Mouse (Mus musculus) embryo, embryonic 10 days (tissue): ENCODE results near the gene Scamp4.

ENCODE experiments used
- DNase-seq: peaks from one replicate; pipeline ENCODE4 v3.0.0-alpha.2; 2015; ENCODE audit warnings: low spot score

Gene Scamp4

DNA sequence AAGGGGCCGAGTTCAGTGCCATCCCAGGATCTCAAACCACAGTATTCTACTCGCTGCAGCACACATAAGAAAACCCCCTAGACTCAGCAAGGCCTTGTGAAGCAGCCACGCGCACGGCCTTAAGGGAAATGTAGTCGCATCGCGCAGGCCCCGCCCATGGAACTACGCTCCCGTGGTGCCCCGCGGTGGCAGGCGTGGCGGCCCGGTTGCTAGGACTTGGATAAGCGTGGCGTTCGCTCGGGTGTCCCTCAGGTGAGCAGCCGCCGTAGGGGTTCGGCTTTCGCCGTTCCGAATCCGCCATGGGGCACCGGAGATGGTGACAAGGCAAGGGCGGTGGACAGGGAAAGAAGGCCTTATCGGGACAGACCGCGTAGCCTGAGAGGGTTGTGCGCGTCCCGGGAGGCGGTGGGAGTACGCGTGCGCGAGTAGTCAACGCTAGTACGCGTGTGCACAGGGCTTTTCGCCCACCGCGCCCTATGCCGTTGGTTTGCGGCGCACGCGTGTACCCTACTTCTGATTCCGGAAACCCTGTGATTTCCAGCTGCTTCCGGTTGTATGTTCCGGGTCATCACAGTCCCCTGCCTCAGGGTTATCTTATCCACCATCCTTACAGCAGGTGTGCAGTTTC is at the start of gene Scamp4, which contains the start of gene Adat3:
TSS of gene Scamp4 (plus strand) at position 175 of the 628 bp plus-strand sequence.
TSS of gene Adat3 (plus strand) at position 183 of the 628 bp plus-strand sequence.
- peak; percentile 99 for DNase-seq

DNA sequence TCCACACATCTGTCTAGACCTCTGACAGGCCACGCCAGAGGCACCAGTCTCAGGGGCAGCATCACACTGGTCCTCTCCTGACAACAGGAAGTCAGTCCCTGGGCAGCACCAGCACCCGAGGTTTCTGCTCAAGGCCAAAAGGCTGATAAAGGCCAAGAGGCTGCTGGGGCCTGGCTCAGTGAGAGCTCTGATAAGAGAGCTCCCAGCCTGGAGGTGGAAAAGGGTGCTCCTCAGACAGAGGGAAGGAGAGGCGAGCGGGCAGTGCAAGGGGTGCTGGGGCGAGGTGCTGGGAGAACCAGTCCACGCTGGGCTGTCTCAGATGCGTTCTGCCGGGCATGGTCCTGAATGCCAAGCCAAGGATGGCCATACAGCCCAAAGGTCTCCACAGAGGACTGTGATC is 49.1 kb upstream of the Scamp4 start:
- no peak for DNase-seq

GRCm38 (mm10) chr10:80553997-80554396 is 48.7 kb upstream of the Scamp4 start:
- no peak for DNase-seq

- DNase-seq = peak; percentile 75
These were observed 45.2 kb upstream of the Scamp4 start for GRCm38 (mm10) chr10:80557346-80557965.

GRCm38 (mm10) chr10:80559431-80559830 is 43.2 kb upstream of the Scamp4 start:
- DNase-seq = no peak

DNA sequence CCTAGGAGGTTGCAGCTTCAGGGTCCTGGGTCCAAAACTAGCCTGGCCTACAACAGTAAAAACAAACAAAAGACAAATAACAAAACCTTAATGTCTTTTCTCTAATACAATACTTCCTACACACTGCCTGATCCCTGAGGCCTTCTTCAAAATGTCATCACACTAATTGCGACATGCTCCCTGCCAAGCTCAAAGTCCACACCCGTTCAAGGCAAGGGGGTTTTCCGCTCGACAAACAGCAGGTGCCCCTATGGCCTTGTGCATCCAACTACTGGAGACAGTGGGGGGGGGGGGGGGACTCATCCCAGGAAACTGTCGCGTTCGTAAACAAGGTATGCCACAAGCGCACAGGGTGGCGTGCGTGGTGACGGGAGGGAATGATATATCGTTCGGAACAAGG is 42.1 kb upstream of the Scamp4 start:
- DNase-seq = no peak

DNA sequence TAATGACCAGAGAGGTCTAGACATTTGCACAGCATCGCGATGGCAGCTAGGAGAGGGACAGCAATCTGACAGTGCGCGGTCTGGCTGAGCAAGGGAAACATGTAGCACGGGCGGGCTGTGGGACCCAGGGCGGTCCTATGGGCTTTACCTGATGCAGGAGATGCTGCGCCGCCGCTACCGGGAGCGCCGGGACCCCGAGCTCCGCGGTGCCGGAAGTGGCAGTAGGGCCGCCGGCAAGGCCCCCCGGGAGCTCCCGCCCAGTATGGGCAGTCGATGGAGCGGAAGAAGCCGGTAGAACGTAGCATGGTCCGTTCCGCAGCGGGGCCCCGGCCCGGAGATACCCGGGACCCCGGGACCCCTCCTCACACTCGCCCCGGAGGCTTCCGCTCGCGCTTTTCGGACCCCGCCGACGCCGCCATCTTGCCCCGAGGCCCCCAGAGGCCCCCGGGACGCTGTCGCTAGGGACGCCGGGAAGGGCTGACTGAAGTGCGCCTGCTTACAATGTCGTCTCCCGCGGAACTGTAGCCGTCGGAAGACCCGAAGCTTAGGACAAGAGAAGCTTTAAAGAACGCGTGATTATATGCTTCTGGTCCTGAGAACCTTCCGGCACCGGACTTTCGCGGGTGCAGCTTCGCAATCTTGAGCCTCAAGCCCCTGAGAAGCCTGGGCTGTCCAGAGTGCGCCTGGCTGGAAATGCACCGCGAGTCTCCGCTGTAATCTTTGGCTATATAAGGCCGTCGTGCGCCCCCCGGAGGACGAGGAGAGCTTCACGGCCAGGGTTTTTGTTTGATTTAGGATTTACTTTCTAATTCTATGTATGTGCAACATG is 41.3 kb upstream of the Scamp4 start, which contains the start of gene Rexo1:
TSS of gene Rexo1 (minus strand) at position 445 of the 829 bp plus-strand sequence.
- DNase-seq = peak; percentile 96

DNA sequence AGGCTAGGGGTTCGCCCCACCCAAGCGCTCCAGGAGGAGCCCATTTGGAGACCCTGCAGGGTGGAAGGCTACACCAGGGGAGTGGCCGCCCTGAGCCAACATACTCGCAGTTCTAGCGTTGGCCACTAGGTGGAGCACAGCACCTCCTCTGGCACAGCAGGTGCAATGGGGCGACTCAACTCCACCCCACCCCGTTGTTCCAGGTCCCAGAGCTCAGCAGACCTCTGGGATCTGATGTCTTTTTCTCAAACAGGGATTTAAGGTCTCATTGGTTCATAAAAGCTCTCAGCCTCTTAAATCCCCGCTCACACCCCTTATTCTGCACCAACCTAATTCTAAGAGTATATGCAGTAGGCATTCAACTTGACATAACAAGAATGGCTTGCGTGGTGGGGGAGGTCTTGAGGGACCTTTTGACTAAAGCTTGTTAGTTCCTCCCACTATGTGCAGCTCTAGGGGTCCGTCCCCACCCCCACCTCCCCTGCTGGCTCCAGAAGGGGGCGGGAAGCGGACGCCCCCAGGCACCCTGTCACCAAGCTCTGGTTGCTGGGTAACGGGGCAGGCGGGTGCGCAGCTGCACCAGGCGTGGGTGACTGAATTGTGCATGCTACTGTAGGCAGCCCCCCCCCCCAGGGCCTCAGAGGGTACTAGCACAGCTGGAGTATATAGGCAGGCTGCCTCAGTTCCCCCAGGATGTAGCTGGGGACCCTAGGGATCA is 36.1 kb upstream of the Scamp4 start:
- DNase-seq = peak; percentile 92

GRCm38 (mm10) chr10:80568876-80569275 is 33.8 kb upstream of the Scamp4 start:
- no peak for DNase-seq

GRCm38 (mm10) chr10:80569664-80570066 is 33.0 kb upstream of the Scamp4 start:
- DNase-seq = peak; percentile 79

DNA sequence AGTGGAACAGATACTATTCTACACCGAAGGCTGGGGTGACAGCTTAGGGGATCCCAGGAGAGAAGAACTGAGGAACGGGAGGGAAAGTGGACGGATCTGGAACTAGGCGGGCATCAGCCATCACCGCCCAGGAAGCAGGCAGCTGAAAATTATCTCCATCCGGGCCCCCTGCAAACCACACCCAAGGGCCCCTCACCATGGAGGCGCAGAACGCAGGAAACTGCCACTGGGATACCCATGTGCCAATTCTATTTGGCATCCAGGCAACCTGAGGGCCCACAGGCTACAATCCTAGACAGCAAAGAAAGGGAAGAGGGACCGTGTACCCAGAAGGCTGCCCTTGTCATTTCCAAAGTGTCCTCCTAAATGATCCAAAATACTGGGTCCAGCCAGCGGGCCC is 32.3 kb upstream of the Scamp4 start:
- DNase-seq = no peak

- DNase-seq = peak; percentile 57
These were observed 31.5 kb upstream of the Scamp4 start for GRCm38 (mm10) chr10:80570871-80571836.

DNA sequence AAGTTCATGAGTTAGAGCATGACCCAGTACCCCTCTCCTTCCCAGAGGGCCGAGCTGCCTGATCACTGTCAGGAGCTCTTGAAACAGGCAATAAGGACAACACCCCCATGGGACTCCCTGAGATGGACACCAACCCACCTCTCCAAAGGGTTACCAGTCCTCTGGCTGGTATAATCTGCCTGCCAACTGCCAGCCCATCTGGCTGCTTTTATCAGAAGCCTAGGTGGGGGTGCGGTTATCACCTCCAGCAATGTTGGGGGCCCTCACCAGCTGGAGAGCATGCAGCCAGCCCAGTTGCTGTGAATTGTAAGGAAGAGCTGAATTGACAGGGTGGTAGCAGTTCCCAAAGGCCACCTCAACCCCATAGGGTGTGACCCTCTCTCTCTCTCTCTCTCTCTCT is 30.2 kb upstream of the Scamp4 start:
- no peak for DNase-seq

DNA sequence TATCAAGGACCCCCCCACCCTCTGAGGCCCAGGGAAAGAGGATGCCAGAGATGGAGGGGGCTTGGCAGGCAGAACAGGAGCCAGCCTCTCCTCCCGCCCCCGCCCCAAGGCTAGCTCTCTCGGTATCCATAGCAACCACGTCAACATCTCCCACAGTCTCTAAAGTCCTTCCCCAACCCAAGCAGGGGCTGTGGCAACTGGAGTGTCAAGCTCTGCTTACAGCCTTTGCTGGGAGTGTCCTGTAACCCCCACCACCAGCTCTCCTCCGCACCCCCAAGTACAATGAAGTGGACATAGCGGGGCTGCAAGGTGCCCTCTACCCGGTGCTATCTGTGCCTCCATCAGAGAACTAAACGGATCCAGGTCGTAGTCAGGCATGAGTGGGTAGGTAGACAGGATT is 28.7 kb upstream of the Scamp4 start:
- DNase-seq = peak; percentile 43

GRCm38 (mm10) chr10:80574896-80575295 is 27.8 kb upstream of the Scamp4 start:
- DNase-seq = no peak

DNA sequence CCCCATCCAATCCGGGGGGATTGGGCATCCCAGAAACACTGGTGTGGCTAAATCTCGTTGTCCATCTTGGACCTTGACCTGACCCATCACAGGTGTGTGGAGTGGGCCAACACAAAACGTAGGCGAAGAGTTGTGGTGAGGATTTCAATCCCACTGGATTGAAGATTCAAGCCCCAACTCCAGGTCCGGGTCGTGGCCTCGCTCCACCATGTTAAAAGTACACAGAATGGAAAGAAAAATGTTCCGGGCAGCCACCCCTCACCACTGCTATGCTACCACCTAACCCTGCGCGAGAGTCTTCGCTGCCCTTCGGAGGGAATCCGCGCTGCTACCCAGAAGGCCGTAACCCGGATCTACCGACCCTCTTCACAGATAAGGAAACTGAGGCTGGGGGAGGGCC is 26.7 kb upstream of the Scamp4 start:
- peak; percentile 19 for DNase-seq

GRCm38 (mm10) chr10:80576351-80577194 is 26.1 kb upstream of the Scamp4 start:
- peak; percentile 41 for DNase-seq

- DNase-seq = peak; percentile 97
These were observed 25.2 kb upstream of the Scamp4 start, which contains the start of gene Klf16 for GRCm38 (mm10) chr10:80577195-80578130. Klf16 (minus strand) TSS chr10:80577321.
